Mouse (Mus musculus) spleen, adult 2 months (tissue): ENCODE results near the gene Tenm4.

Source experiments
- CTCF ChIP-seq: fragments of 200-500 bp; IDR thresholded peaks from 2 replicates; pipeline ENCODE4 v1.5.1; 2011; ENCODE audit warnings: mild to moderate bottlenecking, inconsistent platforms; ENCODE audit not compliant: insufficient read depth, insufficient read length, insufficient replicate concordance; ENCODE audit errors: extremely low read depth
- POLR2A ChIP-seq: fragments of 200-500 bp; IDR thresholded peaks from 2 replicates; pipeline ENCODE4 v1.6.1; 2011; ENCODE audit warnings: low read depth, low read length, inconsistent platforms

DNA sequence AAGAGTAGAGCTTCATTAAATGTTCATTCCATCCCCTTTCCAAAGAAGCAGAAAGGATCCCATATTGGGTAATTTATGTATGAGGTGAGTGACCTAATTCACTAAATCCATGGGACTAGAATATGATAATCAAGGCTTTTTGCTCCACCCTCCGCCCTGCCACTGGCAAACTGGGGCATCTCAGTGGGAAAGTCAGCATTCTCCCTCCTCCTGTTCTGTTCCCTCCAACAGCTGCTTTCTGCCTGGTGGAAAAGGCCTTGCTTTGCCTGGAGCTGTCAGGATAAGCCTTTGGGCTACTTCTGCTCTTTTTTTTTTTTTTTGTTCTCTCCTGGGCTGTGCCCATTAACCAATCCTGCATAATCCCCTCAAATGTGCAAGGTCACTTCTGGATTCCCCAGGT lies 51.5 kb downstream of the Tenm4 start:
- TF ChIP-seq POLR2A (no peak), CTCF (no peak)
